Mouse (Mus musculus) megakaryocyte-erythroid progenitor cell, adult 5-6 weeks (primary cell): ENCODE results near the gene Rnaseh2c. TPM values are rescaled to one million over a fixed set of nuclear protein-coding genes. Genes with fewer than 3 reads are reported as not detected.
A peak's percentile ranks its signal among the peaks of the same experiment; 100 is the strongest.

Experiments used
- ATAC-seq: replicated peaks from 2 replicates; pipeline ENCODE4 v1.8.0; 2016; ENCODE audit warnings: mild to moderate bottlenecking, inconsistent platforms; ENCODE audit not compliant: severe bottlenecking, poor library complexity, low FRiP score, low TSS enrichment
- total RNA-seq, 2 experiments: library from RNA; stranded (forward) in 1 of 2; stranded (reverse) in 1 of 2; fragments of 200-1000, 215-1000 nt in 1 of 2; fragments of >200 nt in 1 of 2; fragmentation: Nextera tagmentation in 1 of 2; gene quantifications; 2 replicates each; pipeline ENCODE4 v1.2.3; 2014 to 2017

Gene Rnaseh2c
- total RNA-seq (2014; fragmentation: Nextera tagmentation) (173 and 247 TPM in 2 replicates), total RNA-seq (2017) (72.8 and 97.8 TPM in 2 replicates)

DNA sequence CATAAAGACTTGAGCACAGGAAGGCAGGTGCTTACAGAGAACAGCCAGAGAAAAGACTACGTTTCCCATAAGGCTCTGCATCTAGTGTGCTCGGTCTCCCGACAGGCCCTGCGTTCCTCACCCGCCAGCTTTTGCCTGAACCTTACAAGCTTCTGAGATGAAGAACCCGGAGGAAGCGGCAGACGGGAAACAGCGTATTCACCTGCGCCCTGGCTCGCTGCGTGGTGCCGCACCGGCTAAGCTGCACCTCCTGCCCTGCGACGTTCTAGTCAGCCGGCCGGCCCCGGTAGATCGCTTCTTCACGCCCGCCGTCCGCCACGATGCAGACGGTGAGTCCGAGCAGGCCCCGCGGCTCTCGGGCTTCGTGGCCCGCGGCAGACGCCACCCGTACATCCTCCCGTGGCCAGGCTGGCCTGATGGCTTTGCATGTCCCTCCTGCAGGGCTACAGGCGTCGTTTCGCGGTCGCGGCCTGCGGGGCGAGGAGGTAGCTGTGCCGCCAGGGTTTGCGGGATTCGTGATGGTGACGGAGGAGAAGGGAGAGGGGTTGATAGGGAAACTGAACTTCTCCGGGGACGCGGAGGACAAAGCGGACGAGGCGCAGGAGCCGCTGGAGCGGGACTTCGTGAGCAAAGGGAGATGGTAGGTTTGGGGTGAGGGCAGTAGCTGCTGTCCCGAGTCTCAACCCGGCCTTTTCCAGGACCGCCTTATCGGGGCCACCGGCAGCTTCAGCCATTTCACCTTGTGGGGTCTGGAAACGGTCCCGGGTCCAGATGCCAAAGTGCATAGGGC, at the start of gene Rnaseh2c:
TSS of gene Rnaseh2c (plus strand) at position 122 of the 790 bp plus-strand sequence.
- peak; percentile 81 for ATAC-seq

DNA sequence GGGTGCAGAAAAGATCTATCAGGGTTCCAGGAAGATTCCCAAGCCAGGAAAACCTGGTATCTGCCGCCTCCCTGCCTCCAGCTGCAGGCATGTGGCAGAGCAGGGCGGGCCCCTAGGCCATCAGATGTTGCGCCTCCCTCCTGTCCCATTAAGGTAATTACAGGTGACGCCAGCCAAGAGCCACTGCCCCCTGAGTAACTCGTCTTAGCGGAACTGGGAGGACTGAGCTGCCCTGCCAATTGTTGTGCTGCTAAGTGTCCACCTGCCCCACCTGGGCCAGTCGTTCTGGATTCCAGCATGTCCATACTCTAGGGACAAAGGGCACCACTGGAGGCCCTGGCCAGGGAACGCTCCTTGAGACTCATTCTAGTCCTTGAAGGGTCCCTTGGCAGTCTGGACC, 47.9 kb upstream of the Rnaseh2c start:
- no peak for ATAC-seq

DNA sequence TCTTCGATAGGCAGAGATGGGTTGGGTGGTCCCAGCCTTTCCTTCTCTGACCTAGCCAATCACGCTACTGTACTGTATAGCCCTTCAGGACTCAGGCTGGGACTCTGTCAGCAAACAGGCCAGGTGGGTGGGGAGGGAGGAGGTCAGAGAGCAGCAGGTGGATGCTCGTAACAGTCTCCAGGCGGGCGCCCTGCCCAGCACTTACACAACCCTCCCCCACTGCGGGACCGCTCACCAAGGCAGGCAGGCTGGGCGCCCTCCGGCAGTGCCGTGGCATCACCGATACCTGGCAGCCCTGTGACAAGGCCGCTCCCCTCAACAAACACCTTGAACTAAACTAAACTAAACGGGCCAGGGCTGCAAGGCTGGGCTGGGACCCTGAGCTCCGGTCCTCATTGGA, 47.5 kb upstream of the Rnaseh2c start:
- no peak for ATAC-seq

DNA sequence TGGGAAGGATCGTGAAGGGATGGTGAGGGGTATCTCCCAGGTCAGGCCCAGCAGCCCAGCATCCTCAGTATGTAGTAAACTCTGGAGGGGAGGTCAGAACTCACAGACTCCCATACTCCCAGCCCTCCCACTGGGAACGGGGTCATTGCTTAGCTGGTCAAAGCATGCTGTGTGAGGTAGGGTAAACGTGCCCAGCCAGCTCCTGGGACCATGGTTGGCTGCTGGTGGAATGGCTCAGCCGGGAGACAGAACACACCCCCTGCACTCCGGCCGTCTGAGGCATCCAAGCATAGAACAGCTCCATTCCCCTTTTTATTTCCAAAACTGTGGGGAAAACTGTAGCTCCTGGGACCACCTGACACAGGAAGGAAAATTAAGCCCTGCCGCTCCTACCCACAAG, 43.5 kb upstream of the Rnaseh2c start:
- ATAC-seq: no peak

DNA sequence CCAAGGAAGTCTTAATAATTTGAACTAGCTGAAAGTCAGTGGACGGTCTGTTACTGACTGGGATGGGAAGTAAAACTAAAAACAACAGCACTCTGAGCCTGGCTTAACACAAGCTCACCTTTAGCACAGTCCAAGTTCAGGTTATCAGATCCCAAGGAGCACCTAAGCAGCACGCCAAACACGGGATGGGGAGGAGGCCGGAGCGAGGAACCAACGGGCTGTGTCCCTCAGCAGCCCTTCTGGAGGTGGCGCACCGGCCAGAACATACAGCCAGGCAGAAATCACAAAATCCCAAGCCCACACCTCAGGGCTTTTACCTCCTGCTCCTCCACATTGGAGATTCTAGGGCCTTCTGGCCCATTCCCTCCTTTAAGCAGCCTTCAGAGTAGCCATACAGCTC, 42.9 kb upstream of the Rnaseh2c start:
- ATAC-seq: no peak

DNA sequence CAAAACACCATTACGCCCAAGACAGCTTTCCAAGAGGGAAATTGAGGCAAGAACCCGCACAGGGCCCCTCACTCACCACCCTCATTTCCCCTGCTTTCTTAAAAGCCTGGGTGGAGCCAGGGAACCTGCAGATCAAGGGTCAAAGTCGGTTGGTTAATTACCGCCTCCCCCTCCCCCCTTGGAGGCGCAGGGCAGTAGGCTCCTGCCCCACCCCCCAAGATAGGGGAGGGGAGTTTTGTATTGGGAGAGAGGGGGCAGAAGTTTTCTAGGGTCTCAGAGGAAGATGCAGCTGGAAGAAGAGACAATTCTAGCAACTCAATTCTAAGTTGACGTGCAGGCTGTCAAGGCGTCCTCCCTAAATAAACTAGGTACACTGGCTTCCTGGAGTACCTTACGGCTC, 42.4 kb upstream of the Rnaseh2c start:
- ATAC-seq: no peak

DNA sequence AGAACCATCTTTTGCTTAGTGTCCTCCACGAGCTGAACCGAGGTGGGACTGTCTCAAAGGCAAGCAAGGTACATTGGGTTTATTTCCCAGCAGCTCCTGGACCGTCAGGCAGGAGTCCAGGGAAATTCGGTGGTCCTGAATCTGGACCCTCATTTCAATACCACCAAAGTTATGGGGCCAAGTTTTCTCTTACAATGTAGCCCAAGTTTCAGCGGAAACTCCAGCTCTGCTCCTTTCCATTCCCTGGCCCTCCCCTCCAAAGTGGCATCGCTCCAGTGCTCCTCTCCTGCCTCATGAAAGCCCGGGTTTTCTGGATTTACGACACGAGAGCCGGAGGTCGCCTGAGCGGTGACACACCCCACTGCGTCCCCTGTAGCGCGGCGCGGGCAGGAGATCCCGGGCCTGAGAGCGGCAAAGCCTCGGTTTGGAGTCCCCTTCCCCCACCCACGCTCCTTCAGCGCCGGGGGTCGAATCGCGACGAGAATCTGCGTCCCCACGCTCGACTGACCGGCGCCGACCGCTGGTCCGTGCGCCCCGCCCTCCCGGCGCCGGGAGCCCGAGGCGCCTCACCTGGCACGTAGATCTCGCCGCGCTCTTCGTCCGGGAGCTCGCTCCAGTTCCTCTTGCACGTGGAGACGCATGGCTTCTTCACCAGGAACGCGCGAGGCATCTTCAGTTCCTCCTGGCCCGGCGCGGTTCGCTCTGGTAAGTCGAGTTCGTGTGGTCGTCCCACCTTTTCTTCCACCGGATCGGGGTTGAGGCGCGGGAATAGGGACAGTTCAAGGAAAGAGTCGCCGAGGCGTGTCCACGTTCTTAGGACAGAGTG, 41.8 kb upstream of the Rnaseh2c start:
- no peak for ATAC-seq

DNA sequence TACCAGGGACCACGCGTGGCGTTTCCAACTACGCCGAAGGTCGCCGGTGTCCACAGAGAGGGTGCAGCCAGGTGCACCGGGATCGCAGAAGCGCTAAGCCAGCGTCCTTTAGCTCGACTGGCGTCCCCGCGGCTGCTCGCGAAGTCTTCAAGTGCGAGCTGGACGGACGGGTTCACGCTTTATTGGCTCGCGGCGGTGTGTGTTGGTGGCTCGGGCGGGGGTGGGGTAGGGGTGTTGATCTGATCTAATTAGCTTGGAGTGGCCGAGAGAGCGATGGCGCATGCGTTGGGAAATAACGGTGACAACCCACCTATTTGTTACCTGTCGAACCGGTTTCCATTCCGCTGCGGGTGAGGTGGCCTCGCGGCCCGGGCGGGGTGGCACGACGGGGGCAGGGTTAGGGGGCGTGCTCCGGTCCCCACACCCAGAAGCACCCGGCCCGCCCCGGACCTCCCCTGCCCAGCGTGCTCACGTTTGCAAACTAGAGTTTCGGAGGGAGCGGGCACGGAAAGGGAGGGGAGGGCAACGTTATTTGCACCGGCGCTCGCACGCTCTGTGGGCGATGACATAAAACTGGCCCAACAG, 41.1 kb upstream of the Rnaseh2c start, which contains the start of gene Ovol1:
TSS of gene Ovol1 (minus strand) at position 190 of the 585 bp plus-strand sequence.
- no peak for ATAC-seq

DNA sequence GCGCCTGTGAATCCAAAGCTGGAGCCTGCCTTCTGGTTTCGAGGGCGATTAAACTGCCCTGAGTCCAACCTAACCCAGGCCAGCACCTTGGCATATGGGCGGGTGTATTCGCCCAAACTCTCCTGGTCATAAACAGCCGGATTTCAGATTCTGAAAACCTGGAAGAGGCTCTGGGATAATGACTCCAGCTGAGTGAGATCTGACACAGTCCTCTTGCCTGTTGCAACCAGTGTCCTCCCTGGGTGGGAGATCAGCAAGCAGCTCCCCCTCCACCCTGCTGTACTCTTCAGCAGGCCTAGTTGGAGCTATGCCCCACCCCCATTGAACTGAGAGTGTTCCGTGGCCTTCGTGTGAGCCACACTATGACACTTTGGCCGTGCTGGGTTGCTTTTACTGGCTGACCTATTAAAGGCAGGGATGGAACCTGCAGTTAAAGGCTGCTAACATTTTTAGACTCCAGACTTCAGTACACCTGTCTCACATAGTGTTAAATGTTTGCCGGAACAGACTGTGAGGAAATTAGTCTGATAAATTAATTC, 40.4 kb upstream of the Rnaseh2c start:
- ATAC-seq: no peak

DNA sequence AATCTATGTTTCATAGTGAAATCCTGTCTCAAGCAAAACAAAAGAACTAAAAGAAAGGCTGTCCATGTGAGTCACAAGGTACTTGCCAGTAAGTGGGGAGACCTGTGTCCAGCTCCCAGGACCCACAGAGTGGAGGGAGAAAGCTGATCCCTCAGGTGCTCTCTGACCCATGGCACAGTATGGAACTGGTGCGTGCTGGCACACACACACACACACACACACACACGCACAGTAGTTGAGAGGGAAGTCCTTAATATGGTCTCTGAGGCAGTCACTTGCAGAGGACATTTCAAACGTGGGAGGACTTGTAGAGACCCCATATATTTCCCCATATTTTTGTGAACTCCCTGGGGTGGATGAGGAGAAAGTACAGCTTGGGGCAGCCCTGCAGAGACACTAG, 39.8 kb upstream of the Rnaseh2c start:
- no peak for ATAC-seq

DNA sequence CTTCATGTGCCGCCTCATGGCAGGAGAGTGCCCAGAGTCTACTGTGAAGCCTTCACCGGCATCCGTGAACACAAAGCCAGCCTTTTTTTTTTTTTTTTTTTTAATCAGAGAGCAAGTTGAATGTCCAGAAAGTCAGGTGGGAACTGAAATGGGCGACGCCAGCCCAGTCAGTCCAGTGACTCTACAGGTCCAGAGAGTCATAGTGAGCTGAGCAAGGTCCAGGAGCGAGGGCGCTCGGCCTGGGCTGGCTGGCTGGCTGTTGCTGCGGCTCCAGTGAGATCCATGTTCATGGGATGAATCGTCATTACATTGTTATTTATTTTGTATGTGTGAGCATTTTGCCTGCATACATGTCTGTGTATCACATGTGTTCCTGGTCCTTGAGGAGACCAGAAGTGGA, 38.9 kb upstream of the Rnaseh2c start:
- ATAC-seq: no peak

DNA sequence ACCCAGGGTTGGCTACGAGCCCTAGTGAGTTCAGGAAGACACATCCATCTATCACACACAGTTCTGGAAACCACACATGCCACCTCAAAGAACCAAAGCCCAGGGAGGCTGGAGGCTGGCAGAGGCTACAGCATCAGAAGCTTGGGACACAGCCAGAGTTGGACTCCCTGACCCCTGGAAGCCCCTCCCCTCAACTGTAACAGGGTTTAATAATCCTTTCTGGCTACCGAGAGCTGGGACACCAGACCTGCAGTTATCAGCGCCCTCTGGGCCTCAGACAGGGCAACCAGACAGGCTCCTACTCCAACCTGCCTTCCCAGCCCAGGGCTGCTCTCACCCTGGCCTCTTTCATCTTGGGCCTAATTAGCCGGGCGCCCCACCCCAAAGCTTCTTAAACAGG, 35.4 kb upstream of the Rnaseh2c start:
- ATAC-seq: no peak

DNA sequence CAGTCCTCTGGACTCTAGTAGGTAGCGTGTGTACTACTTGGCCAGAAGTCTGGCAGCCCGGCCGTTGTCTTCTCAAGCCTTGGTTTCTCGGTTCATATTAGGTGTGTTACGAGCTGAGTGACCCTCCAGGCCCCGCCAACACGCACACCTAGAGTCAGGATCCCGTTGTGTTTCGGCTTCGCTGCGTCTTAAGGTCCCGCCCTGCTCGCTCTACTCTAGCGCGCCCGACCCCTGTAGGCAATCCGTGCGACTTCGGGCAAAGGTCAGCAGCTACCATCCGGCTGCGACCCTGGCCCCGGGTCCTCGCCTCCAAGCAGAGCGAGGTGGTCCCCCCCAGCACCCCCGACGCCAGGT, 34.5 kb upstream of the Rnaseh2c start:
- peak; percentile 39; the same call in 1 of the 2 replicates for ATAC-seq

DNA sequence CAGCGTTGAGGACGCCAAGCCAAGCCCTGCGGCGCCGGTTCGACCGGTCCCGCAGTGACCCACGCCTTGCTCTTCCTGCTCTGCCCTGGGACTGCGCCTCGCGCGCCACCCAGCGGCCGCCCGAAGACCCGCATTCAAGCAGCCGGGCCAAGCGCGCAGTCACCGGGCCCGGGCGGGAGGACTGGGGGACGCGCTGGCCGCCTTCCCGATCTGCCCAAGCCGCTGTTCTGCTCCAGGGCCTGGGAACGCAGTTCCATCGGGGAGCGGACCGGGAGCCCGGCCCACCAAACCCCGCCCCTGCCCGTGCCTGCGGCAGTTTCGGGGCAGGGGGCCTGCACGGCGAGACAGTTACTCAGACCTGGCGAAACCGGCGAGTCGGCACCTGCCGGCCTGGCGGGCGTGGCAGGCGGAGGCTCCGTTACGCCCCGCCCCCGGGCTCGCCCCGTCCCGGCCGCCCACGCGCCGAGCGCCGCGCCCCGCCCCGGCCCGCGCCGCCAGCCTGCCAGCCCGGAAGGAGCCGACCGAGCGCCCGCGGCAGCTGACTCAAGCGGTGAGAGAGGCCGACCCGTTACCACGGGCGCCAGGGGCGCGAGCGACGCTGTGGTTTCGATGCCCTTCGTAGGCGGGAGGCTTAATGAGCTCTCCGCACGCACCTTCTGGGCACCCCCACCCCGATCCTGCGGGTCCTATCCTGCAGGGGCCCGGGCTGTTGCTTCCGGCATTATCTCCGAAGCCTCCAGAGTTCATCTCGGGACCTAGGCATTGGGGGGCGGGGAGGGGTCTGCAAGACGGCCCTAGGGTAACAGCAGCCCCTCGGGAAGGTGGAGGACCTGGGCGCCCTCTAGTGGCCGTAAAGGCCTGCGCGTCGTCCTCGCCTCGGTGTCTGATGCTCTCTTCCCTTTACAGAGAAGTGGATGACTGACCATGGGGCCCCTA, 33.9 kb upstream of the Rnaseh2c start, which contains the start of gene Ap5b1:
TSS of gene Ap5b1 (plus strand) at position 492 of the 936 bp plus-strand sequence.
- ATAC-seq: peak; percentile 53

DNA sequence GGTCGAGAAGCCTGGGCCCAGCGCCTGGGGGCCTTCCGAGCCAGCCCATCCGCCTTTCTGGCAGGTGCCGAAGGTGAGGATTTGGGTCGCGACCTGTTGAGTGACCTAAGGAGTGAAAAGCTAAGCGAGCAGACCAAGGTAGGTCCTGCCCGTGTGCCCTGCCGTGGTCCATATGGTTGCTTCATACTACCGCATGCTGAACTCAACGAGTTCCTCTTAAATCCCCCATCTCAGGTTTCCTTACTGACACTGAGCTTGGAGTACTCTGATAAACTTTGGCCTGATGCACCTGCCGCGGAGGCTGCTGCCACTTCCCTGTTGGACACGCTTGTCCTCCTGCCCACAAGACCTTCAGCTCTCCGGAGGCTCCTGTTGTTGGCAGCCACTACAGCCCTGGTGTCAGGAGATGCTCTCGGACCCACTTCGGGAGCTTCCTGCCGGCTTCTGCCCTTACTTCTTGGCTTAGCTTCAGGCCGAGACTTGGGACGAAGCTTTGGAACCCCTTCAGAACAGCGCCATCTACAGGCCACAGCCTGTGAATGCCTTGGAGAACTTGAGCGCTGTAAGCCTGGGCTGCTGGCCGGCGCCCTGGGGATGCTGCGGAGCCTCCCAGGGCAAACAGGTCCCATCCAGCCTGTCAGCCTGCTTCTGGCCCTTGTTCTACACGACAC, 33.1 kb upstream of the Rnaseh2c start:
- peak; percentile 52 for ATAC-seq

DNA sequence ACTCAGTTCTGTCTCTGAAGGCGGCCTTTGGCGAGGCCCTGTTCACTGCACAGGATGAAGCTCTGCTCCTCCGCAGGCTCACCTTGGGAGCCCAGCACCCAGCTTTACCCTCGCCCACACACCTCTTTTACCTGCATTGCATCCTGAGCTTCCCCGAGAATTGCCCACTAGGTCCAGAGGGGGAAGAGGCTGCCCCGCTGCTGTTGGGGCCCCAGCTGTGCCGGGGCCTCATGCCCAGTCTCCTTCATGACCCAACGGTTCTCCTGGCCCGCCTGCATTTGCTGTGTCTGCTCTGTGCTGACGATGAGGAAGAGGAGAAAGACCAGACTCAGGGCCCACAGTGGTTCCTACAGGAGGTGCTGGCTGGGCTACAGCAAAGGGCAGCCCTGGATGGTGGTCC, 32.2 kb upstream of the Rnaseh2c start:
- ATAC-seq: no peak

DNA sequence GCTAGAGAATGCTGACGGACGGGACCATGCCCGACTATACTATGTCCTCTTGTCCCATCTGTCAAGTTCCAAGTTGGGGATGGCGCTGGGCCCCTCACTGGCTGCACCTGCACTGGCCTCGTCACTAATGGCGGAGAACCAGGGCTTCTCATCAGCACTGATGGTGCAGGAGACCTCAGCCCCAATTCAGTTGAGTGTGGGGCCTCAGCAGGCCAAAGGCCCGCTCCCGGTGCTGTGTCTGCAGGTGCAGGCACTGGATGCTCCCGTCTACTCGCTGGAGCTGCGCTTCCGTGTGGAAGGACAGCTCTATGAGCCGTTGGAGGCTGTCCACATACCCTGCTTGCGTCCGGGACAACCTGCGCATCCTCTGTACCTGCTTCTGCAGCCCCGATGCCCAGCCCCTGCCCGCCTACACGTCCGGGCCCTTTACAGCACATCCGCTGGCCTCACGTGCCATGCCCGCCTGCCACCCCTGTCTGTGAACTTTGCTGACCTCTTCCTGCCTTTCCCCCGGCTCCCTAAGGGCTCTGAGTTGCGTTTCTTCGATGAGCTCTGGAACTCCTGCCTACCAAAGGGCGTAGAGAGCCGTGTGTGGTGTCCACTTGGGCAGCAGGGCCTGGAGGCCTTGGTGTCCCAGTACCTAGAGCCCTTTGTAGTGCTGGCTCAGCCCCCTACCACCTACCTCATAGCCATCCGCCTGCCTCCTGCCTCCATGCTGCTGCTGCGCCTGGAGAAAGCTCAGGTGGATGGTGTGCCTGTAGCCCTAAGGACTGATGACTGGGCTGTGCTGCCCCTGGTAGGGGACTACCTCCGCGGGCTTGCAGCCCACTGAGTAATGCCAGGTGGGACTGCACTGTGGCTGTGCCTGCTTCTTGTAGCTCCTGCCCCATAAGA, 31.1 kb upstream of the Rnaseh2c start:
- ATAC-seq: no peak
